Mouse (Mus musculus): Measurements from ENCODE around the gene Ldhal6b. TPM values are rescaled to one million over a fixed set of nuclear protein-coding genes. Genes with fewer than 3 reads are reported as not detected.

Ldhal6b gene
- total and polyA plus RNA-seq, 2 experiments from 2014 or later = 1.3 TPM; not detected in 1

DNA sequence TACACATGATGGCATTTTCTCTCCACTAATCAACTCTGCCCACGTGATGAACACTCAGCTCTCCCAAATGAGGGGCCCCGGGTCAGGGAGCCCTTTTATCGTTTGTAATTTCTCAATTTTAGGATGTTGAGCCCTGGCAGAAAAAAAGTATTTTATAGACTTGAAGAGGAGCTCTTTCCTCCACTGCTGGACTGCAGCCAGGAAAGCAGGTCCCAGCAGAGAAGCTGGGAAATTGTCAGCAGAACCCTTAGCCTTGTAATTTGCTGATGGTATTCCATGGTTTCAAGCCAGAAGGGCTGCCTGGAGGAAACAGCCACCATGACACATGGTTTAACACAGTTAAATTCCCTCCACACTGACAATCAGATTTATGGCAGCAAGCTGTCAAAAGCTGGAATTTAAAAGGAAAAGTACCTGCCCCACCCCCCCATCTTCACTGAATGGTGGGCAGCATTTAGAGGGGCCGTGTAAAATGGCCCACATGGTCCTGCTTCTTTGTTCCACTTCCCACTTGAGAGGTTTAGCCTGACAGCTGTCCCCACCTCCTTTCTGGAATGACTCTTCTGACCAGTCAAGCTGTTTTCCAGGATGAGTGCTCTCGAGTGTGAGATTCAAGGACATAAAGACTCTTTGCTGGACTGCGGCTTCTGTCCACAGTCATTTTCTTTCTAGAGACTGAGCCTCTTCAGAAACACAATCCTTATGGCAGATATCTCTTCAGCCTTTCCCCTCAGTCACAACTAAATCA lies 1.4 kb upstream of the Ldhal6b start:
- peaks cover 7% of the 10 kb centered on the region; the same call in 1 of the 2 replicates for H3K36me3 ChIP-seq (ENCODE audit: insufficient read depth)
- H3K4me2 ChIP-seq (ENCODE audit: low read depth) = no peak overlapping the region
- WGBS = 68% methylated on average over 6 of the region's 6 CpGs
- H3K9ac ChIP-seq = no peak overlapping the region
- no peaks in the 10 kb centered on the region for H3K4me1 ChIP-seq (ENCODE audit: insufficient read depth)
- H3K27me3 ChIP-seq (ENCODE audit: insufficient read depth, low read length) = no peaks in the 10 kb centered on the region
- no peak overlapping the region for H3K27ac ChIP-seq (ENCODE audit: low read depth, low read length)
- H3K4me3 ChIP-seq (ENCODE audit: low read depth, low read length) = no peak overlapping the region
- no peak for ATAC-seq
- DNase-seq = no peak
- H3K9me3 ChIP-seq (ENCODE audit: low read length) = no peaks in the 10 kb centered on the region
- TF ChIP-seq CTCF (IDR thresholded peaks at IDR 0.05; ENCODE audit: low read depth) = no peak

GRCm38 (mm10) chr17:5419056-5419455 lies 489 bp upstream of the Ldhal6b start:
- Histone ChIP-seq H3K4me2 (ENCODE audit: low read depth) (no peak overlapping the region), H3K27me3 (ENCODE audit: insufficient read depth, low read length) (no peaks in the 10 kb centered on the region), H3K27ac (ENCODE audit: low read depth, low read length) (no peak overlapping the region), H3K4me3 (ENCODE audit: low read depth, low read length) (no peak overlapping the region), H3K9ac (no peak overlapping the region), H3K4me1 (ENCODE audit: insufficient read depth) (no peaks in the 10 kb centered on the region), H3K9me3 (ENCODE audit: low read length) (no peaks in the 10 kb centered on the region), H3K36me3 (ENCODE audit: insufficient read depth) (peaks cover 7% of the 10 kb centered on the region; the same call in 1 of the 2 replicates)
- ATAC-seq = no peak
- no peak for DNase-seq
- 86% methylated on average over 9 of the region's 9 CpGs for WGBS
- TF ChIP-seq CTCF (IDR thresholded peaks at IDR 0.05; ENCODE audit: low read depth) = no peak

DNA sequence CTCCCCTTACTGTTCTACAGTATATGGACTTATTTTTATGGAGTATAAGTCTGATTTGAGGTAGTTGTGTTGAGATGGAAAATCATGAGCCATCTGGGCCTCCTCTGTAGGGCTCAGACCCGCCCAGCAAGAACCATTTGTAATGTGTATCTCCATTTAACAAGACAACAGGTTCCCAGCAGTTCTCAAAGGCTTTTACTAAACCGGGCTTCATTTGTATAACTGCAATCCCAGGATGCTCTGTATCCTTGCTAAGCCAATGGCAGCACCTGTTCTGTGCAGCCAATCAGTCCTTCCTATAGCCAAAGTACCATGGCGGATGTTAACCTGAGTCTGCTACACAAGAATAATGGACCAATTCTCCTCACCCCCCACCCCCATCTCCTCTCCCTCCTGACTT lies 2.0 kb downstream of the Ldhal6b start:
- DNase-seq (no peak), ATAC-seq (no peak)
- no peak for TF ChIP-seq CTCF (IDR thresholded peaks at IDR 0.05; ENCODE audit: low read depth)
- no peak overlapping the region for H3K27ac ChIP-seq (ENCODE audit: low read depth, low read length)
- WGBS = 88% methylated on average over 3 of the region's 3 CpGs
- no peaks in the 10 kb centered on the region for H3K9me3 ChIP-seq (ENCODE audit: low read length)
- peaks cover 7% of the 10 kb centered on the region; the same call in 1 of the 2 replicates for H3K36me3 ChIP-seq (ENCODE audit: insufficient read depth)
- H3K4me1 ChIP-seq (ENCODE audit: insufficient read depth) = no peaks in the 10 kb centered on the region
- no peaks in the 10 kb centered on the region for H3K27me3 ChIP-seq (ENCODE audit: insufficient read depth, low read length)
- H3K4me2 ChIP-seq (ENCODE audit: low read depth) = no peak overlapping the region
- no peak overlapping the region for H3K9ac ChIP-seq
- H3K4me3 ChIP-seq (ENCODE audit: low read depth, low read length) = no peak overlapping the region

DNA sequence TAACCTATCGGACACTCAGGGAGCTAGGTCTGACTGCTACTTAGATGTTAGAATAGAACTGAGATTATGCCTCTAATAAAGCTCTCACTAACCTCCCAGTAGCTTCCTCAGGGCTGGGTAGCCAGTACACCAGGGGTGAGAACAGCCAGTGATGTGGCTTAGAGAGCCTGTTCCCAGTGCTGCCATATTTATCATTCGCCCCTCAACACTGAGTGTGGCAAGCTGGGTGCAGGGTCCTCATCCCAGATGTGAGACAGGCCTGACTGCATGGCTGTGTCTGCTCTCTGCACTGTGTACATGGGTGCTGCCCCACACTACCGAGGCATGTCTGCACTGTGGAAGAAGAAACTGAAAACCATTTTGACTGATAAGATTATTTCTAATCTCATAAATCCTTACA lies 4.5 kb downstream of the Ldhal6b start:
- Histone ChIP-seq H3K4me1 (ENCODE audit: insufficient read depth) (no peaks in the 10 kb centered on the region), H3K9ac (no peak overlapping the region), H3K27ac (ENCODE audit: low read depth, low read length) (no peak overlapping the region), H3K4me2 (ENCODE audit: low read depth) (no peak overlapping the region), H3K27me3 (ENCODE audit: insufficient read depth, low read length) (no peaks in the 10 kb centered on the region), H3K9me3 (ENCODE audit: low read length) (no peaks in the 10 kb centered on the region), H3K4me3 (ENCODE audit: low read depth, low read length) (no peak overlapping the region), H3K36me3 (ENCODE audit: insufficient read depth) (peaks cover 12% of the 10 kb centered on the region)
- ATAC-seq (no peak), DNase-seq (no peak)
- no peak for TF ChIP-seq CTCF (IDR thresholded peaks at IDR 0.05; ENCODE audit: low read depth)
- 95% methylated on average over 3 of the region's 3 CpGs for WGBS

DNA sequence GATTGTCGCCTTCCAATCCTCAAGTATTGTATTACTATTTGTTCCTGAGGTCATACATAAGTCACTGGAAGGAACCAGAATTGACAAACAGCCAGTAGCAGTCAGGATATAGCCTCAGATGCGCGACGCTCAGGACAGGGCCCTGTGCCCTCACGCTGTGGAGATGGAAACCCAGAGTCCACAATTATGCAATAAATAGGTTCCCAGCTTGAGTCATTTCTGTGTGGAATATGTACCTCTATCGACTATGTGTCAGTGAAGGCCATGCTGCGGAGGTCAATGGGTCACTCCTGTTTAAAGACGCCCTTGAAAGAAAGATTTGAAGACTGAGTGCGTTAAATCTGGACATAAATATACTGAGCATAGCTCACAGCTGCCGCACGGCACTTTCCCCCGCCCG lies 5.2 kb downstream of the Ldhal6b start:
- Histone ChIP-seq H3K27ac (ENCODE audit: low read depth, low read length) (no peak overlapping the region), H3K4me2 (ENCODE audit: low read depth) (no peak overlapping the region), H3K4me1 (ENCODE audit: insufficient read depth) (no peaks in the 10 kb centered on the region), H3K9me3 (ENCODE audit: low read length) (no peaks in the 10 kb centered on the region), H3K4me3 (ENCODE audit: low read depth, low read length) (no peak overlapping the region), H3K36me3 (ENCODE audit: insufficient read depth) (peaks cover 12% of the 10 kb centered on the region), H3K27me3 (ENCODE audit: insufficient read depth, low read length) (no peaks in the 10 kb centered on the region), H3K9ac (no peak overlapping the region)
- 91% methylated on average over 13 of the region's 13 CpGs for WGBS
- DNase-seq = no peak
- no peak for TF ChIP-seq CTCF (IDR thresholded peaks at IDR 0.05; ENCODE audit: low read depth)
- no peak for ATAC-seq

DNA sequence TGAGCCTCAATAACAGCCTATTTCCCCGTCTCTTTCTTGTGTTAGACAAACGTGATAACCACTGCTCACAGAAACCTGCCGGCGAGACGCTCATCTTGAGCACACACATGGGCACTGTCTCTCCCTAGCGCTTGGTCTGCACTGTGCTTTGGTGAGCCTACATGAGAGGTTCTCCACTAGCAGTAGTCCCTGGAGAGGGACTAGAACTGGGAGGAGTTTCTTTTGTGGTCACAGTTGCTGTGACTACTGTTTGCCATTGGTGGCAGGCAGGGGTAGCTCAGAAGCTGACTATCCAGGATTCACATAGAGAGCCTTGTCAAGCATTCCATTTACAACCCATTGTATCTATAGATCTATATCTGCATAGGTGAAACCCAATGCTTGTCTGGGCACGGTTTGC lies 5.8 kb downstream of the Ldhal6b start:
- H3K27ac ChIP-seq (ENCODE audit: low read depth, low read length) = no peak overlapping the region
- no peak for ATAC-seq
- H3K9ac ChIP-seq = no peak overlapping the region
- H3K4me1 ChIP-seq (ENCODE audit: insufficient read depth) = no peaks in the 10 kb centered on the region
- no peak for TF ChIP-seq CTCF (IDR thresholded peaks at IDR 0.05; ENCODE audit: low read depth)
- peaks cover 8% of the 10 kb centered on the region for H3K36me3 ChIP-seq (ENCODE audit: insufficient read depth)
- DNase-seq = no peak
- H3K4me2 ChIP-seq (ENCODE audit: low read depth) = no peak overlapping the region
- no peaks in the 10 kb centered on the region for H3K27me3 ChIP-seq (ENCODE audit: insufficient read depth, low read length)
- no peak overlapping the region for H3K4me3 ChIP-seq (ENCODE audit: low read depth, low read length)
- H3K9me3 ChIP-seq (ENCODE audit: low read length) = no peaks in the 10 kb centered on the region
- 93% methylated on average over 7 of the region's 7 CpGs for WGBS

GRCm38 (mm10) chr17:5412301-5412700 lies 6.3 kb downstream of the Ldhal6b start:
- Histone ChIP-seq H3K4me2 (ENCODE audit: low read depth) (no peak overlapping the region), H3K9me3 (ENCODE audit: low read length) (no peaks in the 10 kb centered on the region), H3K4me3 (ENCODE audit: low read depth, low read length) (no peak overlapping the region), H3K27me3 (ENCODE audit: insufficient read depth, low read length) (no peaks in the 10 kb centered on the region), H3K9ac (no peak overlapping the region), H3K36me3 (ENCODE audit: insufficient read depth) (peaks cover 5% of the 10 kb centered on the region), H3K4me1 (ENCODE audit: insufficient read depth) (no peaks in the 10 kb centered on the region), H3K27ac (ENCODE audit: low read depth, low read length) (no peak overlapping the region)
- WGBS = 94% methylated on average over 8 of the region's 8 CpGs
- no peak for TF ChIP-seq CTCF (IDR thresholded peaks at IDR 0.05; ENCODE audit: low read depth)
- ATAC-seq = no peak
- DNase-seq = no peak

Measured in forebrain, postnatal 0 days (tissue).